Mouse (Mus musculus) heart, adult 2 months (tissue): ENCODE measurements at regions not wholly inside any gene's neighbourhood (a gene's known extent, or its start where the extent isn't known, plus 50 kb on each side); places are given as distances from the start of the nearest gene placed in this dataset.

ENCODE experiments used
- CTCF ChIP-seq: fragments of 200-600 bp; IDR thresholded peaks from 2 replicates; pipeline ENCODE4 v1.8.1; 2022; ENCODE audit warnings: antibody characterized with exemption, mild to moderate bottlenecking, moderate library complexity
- EP300 ChIP-seq: fragments of 200-500 bp; IDR thresholded peaks from 2 replicates; pipeline ENCODE4 v1.6.1; 2011; ENCODE audit warnings: low read depth, low read length, control low read depth; ENCODE audit not compliant: insufficient read depth

DNA sequence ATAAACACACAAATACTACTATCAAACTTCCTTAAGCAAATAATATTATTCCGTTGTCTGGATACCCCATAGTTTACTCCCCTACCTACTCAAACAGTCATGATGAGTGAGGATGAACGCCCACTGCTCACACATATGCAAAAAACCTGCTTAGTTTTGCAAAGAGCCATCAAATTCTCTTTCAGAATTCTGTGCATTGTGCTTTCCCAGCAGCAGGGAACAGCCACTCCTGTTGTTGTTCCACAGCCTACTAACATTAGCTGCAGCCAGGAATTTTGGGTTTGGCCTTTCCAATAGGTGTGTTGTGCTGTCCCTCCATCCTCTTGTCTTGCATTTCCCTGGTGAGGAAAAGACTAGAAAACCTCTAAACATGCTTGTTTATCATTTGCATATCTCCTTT lies 120.1 kb upstream of the Dhrs4 start:
- TF ChIP-seq CTCF, result no peak
- TF ChIP-seq EP300, result no peak
